In the genomic region with DNA sequence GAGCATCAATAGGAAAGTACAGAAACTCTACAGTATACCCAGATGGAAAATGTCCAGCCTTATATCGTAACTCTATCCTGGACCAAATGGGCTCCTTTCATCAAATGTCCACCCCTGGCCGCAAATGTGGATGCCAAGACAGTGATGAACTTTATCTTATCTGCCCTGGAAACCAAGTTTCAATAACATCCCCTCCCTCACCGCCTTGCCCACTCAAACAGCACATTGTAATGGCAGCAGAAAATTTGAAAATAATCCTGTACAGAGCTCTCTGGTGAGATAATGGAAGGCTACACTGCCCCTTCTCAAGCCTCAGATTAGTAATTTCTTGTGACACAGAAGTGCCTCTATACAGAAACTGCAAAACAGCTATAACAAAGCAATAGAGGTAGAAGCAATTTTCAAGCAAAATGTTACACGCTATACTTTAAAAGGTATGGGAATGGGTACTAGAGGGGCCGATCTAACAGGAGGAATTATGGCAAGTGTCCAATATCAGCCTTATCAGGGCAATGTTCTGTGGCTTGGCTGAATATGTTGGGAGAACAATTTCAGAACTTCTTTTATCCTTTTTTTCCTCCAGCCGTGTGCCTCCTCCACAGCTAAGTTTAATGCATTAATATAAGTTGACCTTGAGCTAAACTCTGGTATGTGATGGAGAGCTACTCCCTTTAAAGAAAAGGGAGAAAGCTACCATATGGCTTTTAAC, we compare ENCODE assay signal across 20 mouse cellular contexts.
DNase-seq lines count a peak whose midpoint lies in the region; ATAC-seq and TF ChIP-seq lines count a peak whose summit lies in the region.
"Had no signal": no experiment of that assay in that cellular context is flagged by ENCODE, and none has a peak within 500 bp of the region (broad histone marks: within the 10 kb centered on the region; RNA-seq: fewer than 3 reads in every experiment).

No protein-coding gene starts in this region.

- H3K27me3 ChIP-seq in heart, embryonic 15.5 days: no peaks in the 10 kb centered on the region
- H3K27me3 ChIP-seq in kidney, embryonic 15.5 days: no peaks in the 10 kb centered on the region; the same call in 1 of the 2 replicates
- no peaks in the 10 kb centered on the region for H3K27me3 ChIP-seq in C2C12 (ENCODE audit: control insufficient read depth, insufficient read depth, insufficient read length)
- H3K27me3 ChIP-seq: liver, embryonic 15.5 days; megakaryocyte, embryonic 14.5 days had no signal

- ATAC-seq in heart, embryonic 15.5 days (replicated peaks; ENCODE audit: insufficient number of reproducible peaks, insufficient read depth, low FRiP score, low read depth): no peak
- no peak for ATAC-seq in kidney, embryonic 15.5 days (replicated peaks; ENCODE audit: low FRiP score)
- 0 out of 2 replicates have a peak, but pooled peaks have one; percentile 20 for ATAC-seq in megakaryocyte progenitor cell, adult 5-6 weeks (replicated peaks; ENCODE audit: poor library complexity)
- ATAC-seq: forebrain, embryonic 13.5 days; midbrain, embryonic 16.5 days had no signal

- TF ChIP-seq CTCF in C2C12 (IDR thresholded peaks at IDR 0.05; ENCODE audit: control insufficient read depth, insufficient read depth, insufficient read length): no peak

- no peaks in the 10 kb centered on the region for H3K36me3 ChIP-seq in heart, embryonic 15.5 days
- no peaks in the 10 kb centered on the region for H3K36me3 ChIP-seq in kidney, embryonic 15.5 days
- H3K36me3 ChIP-seq in C2C12 (ENCODE audit: control insufficient read depth, insufficient read depth): no peaks in the 10 kb centered on the region
- H3K36me3 ChIP-seq: heart, embryonic 10.5 days; liver, embryonic 15.5 days had no signal

- peaks cover 1% of the 10 kb centered on the region for H3K79me3 ChIP-seq in C2C12 (ENCODE audit: low read depth)

- H3K79me2 ChIP-seq in C2C12 (ENCODE audit: control insufficient read depth, insufficient read depth): no peaks in the 10 kb centered on the region

- no peak overlapping the region for H3K4me2 ChIP-seq in heart, embryonic 15.5 days
- no peak overlapping the region for H3K4me2 ChIP-seq in kidney, embryonic 15.5 days
- H3K4me2 ChIP-seq: forebrain, embryonic 13.5 days; liver, embryonic 15.5 days had no signal

- no peak overlapping the region for H3ac ChIP-seq in C2C12 (ENCODE audit: control insufficient read depth, insufficient read length, low read depth)

- H3K9ac ChIP-seq in heart, embryonic 15.5 days: no peak overlapping the region
- H3K9ac ChIP-seq in kidney, embryonic 15.5 days: no peak overlapping the region
- H3K9ac ChIP-seq: forebrain, embryonic 13.5 days; liver, embryonic 15.5 days had no signal

- 33% methylated on average over 6 of the region's 6 CpGs for WGBS in heart, embryonic 15.5 days
- 57% methylated on average over 6 of the region's 6 CpGs for WGBS in kidney, embryonic 15.5 days

- no peak for DNase-seq in heart, adult 11 months
- DNase-seq in kidney, postnatal 25 days: no peak
- no peak for DNase-seq in adrenal gland, adult 2 months
- DNase-seq: adrenal gland, adult 8-10 months; B cell, adult 2 months; cerebellum, adult 9-10 months; gastrocnemius, postnatal 14 days; kidney, adult 2 months; kidney, postnatal 14 days; lung, postnatal 14 days; right cerebral cortex, adult 18-20 months had no signal

- no peaks in the 10 kb centered on the region for H3K9me3 ChIP-seq in heart, embryonic 15.5 days (replicated peaks)
- H3K9me3 ChIP-seq in kidney, embryonic 15.5 days (replicated peaks): no peaks in the 10 kb centered on the region
- H3K9me3 ChIP-seq: forebrain, embryonic 13.5 days; heart, embryonic 10.5 days; liver, embryonic 15.5 days; megakaryocyte, embryonic 14.5 days had no signal

- H3K27ac ChIP-seq in heart, embryonic 15.5 days: peak overlapping the region; percentile 36
- peak overlapping the region; percentile 58; the same call in 1 of the 2 replicates for H3K27ac ChIP-seq in kidney, embryonic 15.5 days
- H3K27ac ChIP-seq: forebrain, embryonic 13.5 days; heart, embryonic 10.5 days; liver, embryonic 15.5 days had no signal

- H3K4me1 ChIP-seq in heart, embryonic 15.5 days (replicated peaks): peaks cover 19% of the 10 kb centered on the region
- H3K4me1 ChIP-seq in kidney, embryonic 15.5 days: 0 out of 2 replicates have a peak, but pooled peaks cover 9% of the 10 kb centered on the region
- H3K4me1 ChIP-seq: liver, embryonic 15.5 days had no signal

- H3K4me3 ChIP-seq in heart, embryonic 15.5 days: no peak overlapping the region
- H3K4me3 ChIP-seq in kidney, embryonic 15.5 days (replicated peaks): no peak overlapping the region
- H3K4me3 ChIP-seq in C2C12 (ENCODE audit: insufficient read depth, poor library complexity, severe bottlenecking): no peak overlapping the region
- H3K4me3 ChIP-seq: forebrain, embryonic 13.5 days; heart, embryonic 10.5 days; liver, embryonic 15.5 days; megakaryocyte, embryonic 14.5 days had no signal

TF ChIP-seq in C2C12, 6 proteins besides CTCF, POLR2A, EP300 and RAD21:
- TF ChIP-seq USF1 (IDR thresholded peaks at IDR 0.05; ENCODE audit: low read depth) (no peak), MYOD1 (IDR thresholded peaks at IDR 0.05; ENCODE audit: control insufficient read depth, insufficient read length, low read depth) (peak; percentile 19)
